Mouse (Mus musculus) hindbrain, postnatal 0 days (tissue): ENCODE results near the gene Zmpste24. TPM values are rescaled to one million over a fixed set of nuclear protein-coding genes. Genes with fewer than 3 reads are reported as not detected.

ENCODE experiments used
- ATAC-seq: fragments of 200-750 bp; cut with Nextera tagmentation; 2 replicates; pipeline ENCODE4 v1.8.0; 2017; ENCODE audit warnings: mild to moderate bottlenecking, moderate TSS enrichment, moderate library complexity
- DNase-seq: peaks from one replicate; pipeline ENCODE4 v3.0.0-alpha.2; 2015; ENCODE audit warnings: low spot score
- H3K27ac ChIP-seq: fragments of 300-500 bp; sonication (generic); 2 replicates; pipeline ENCODE4 v1.5.1; 2014; ENCODE audit warnings: mild to moderate bottlenecking
- H3K27me3 ChIP-seq: fragments of 300-500 bp; sonication (generic); 2 replicates; pipeline ENCODE4 v1.6.1; 2014; ENCODE audit warnings: low read length, mixed read lengths; ENCODE audit not compliant: insufficient read depth
- H3K36me3 ChIP-seq: fragments of 300-500 bp; sonication (generic); 2 replicates; pipeline ENCODE4 v1.6.1; 2014; ENCODE audit warnings: low read length, mixed read lengths; ENCODE audit not compliant: insufficient read depth
- H3K4me1 ChIP-seq: fragments of 300-500 bp; sonication (generic); 2 replicates; pipeline ENCODE4 v1.6.1; 2014; ENCODE audit warnings: antibody characterized with exemption, low read length, mixed read lengths; ENCODE audit not compliant: insufficient read depth
- H3K4me2 ChIP-seq: fragments of 300-500 bp; sonication (generic); 2 replicates; pipeline ENCODE4 v1.6.1; 2014; ENCODE audit warnings: low read depth, mild to moderate bottlenecking, low read length, moderate library complexity, mixed read lengths
- H3K4me3 ChIP-seq: fragments of 300-500 bp; sonication (generic); 2 replicates; pipeline ENCODE4 v1.5.1; 2014; ENCODE audit warnings: low read length
- H3K9ac ChIP-seq: fragments of 300-500 bp; sonication (generic); replicated peaks from 2 replicates; pipeline ENCODE4 v1.6.1; 2014; ENCODE audit warnings: mild to moderate bottlenecking, low read length, moderate library complexity, mixed read lengths
- H3K9me3 ChIP-seq: fragments of 300-500 bp; sonication (generic); 2 replicates; pipeline ENCODE4 v1.6.1; 2016; ENCODE audit warnings: low read length, mixed read lengths
- CTCF ChIP-seq: IDR thresholded peaks from 2 replicates; pipeline ENCODE4 v1.5.1; 2016; ENCODE audit warnings: antibody characterized with exemption, control low read depth, low read depth
- WGBS: fragments of 180-500 bp; shearing (Covaris S2); extraction: QIAGEN DNeasy Blood & Tissue Kit; methylation state at CpG from one replicate; pipeline ENCODE4 v1.1.7; 2014; 5-methylcytosine and 5-hydroxymethylcytosine counted together
- polyA plus RNA-seq: library from polyadenylated mRNA; unstranded; fragments of >200 nt; fragmentation: Nextera tagmentation; extraction: Ambion mirVana; gene quantifications from 2 replicates; pipeline ENCODE4 v1.2.1, GENCODE M21; 2015
- total RNA-seq: library from RNA; depleted of rRNA; stranded (reverse); fragments of >200 nt; gene quantifications from 2 replicates; pipeline ENCODE4 v1.2.3, GENCODE M21; 2014

Gene Zmpste24
- total and polyA plus RNA-seq, 2 experiments from 2014 or later, result 21.3 to 21.7 TPM

GRCm38 (mm10) chr4:121052454-121053323, 45.4 kb downstream of the Zmpste24 start:
- peak overlapping the region; percentile 29 for H3K4me3 ChIP-seq
- no peaks in the 10 kb centered on the region for H3K9me3 ChIP-seq
- H3K4me1 ChIP-seq, result no peaks in the 10 kb centered on the region
- no peaks in the 10 kb centered on the region for H3K27me3 ChIP-seq
- no peak overlapping the region for H3K27ac ChIP-seq
- DNase-seq, result peak; percentile 59
- WGBS, result 17% methylated on average over 35 of the region's 35 CpGs
- no peak for TF ChIP-seq CTCF
- H3K9ac ChIP-seq, result 0 out of 2 replicates have a peak overlapping the region, but pooled peaks have one; percentile 21
- no peaks in the 10 kb centered on the region for H3K36me3 ChIP-seq
- H3K4me2 ChIP-seq, result peak overlapping the region; percentile 49
- peak; percentile 82 for ATAC-seq

DNA sequence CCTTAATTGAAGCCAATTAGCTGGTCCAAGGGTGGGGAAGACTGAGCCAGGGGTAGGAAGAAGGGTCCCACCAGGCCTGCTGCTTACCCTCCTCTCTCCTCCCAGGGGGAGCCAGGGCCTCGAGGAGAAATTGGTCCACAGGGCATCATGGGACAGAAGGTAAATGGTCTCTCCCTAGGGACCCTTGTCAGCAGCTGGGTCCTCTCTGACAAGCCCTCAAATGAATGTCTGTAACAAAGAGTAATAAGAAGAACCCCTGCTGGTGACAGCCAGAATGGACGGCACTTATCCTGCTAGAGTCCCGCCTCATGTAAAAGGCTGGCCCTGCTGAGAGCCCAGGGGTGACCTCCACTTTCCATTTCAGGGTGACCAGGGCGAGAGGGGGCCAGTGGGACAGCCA, 46.2 kb downstream of the Zmpste24 start:
- TF ChIP-seq CTCF, result peak; percentile 28; the same call in 1 of the 2 replicates
- Histone ChIP-seq H3K27ac (no peak overlapping the region), H3K9ac (0 out of 2 replicates have a peak overlapping the region, but pooled peaks have one; percentile 21), H3K27me3 (no peaks in the 10 kb centered on the region), H3K36me3 (no peaks in the 10 kb centered on the region), H3K4me1 (no peaks in the 10 kb centered on the region), H3K9me3 (no peaks in the 10 kb centered on the region), H3K4me3 (no peak overlapping the region), H3K4me2 (peak overlapping the region; percentile 49)
- DNase-seq (no peak), ATAC-seq (0 out of 2 replicates have a peak, but pooled peaks have one; percentile 13)
- 28% methylated on average over 4 of the region's 4 CpGs for WGBS

- ATAC-seq, result no peak
- no peaks in the 10 kb centered on the region for H3K36me3 ChIP-seq
- DNase-seq, result no peak
- H3K4me2 ChIP-seq, result no peak overlapping the region
- peaks cover 5% of the 10 kb centered on the region; the same call in 1 of the 2 replicates for H3K4me1 ChIP-seq
- H3K4me3 ChIP-seq, result no peak overlapping the region
- no peaks in the 10 kb centered on the region for H3K27me3 ChIP-seq
- no peak for TF ChIP-seq CTCF
- WGBS, result 62% methylated on average over 3 of the region's 3 CpGs
- no peak overlapping the region for H3K9ac ChIP-seq
- no peaks in the 10 kb centered on the region for H3K9me3 ChIP-seq
- H3K27ac ChIP-seq, result no peak overlapping the region
Measured at GRCm38 (mm10) chr4:121042946-121043345, 55.1 kb downstream of the Zmpste24 start.

- Histone ChIP-seq H3K4me3 (no peak overlapping the region), H3K4me2 (no peak overlapping the region), H3K9ac (no peak overlapping the region), H3K27me3 (no peaks in the 10 kb centered on the region), H3K36me3 (no peaks in the 10 kb centered on the region), H3K27ac (peak overlapping the region; percentile 75; the same call in 1 of the 2 replicates), H3K9me3 (no peaks in the 10 kb centered on the region), H3K4me1 (peaks cover 5% of the 10 kb centered on the region; the same call in 1 of the 2 replicates)
- 39% methylated on average over 5 of the region's 5 CpGs for WGBS
- TF ChIP-seq CTCF, result no peak
- ATAC-seq (no peak), DNase-seq (no peak)
Measured at GRCm38 (mm10) chr4:121042472-121042871, 55.6 kb downstream of the Zmpste24 start.

DNA sequence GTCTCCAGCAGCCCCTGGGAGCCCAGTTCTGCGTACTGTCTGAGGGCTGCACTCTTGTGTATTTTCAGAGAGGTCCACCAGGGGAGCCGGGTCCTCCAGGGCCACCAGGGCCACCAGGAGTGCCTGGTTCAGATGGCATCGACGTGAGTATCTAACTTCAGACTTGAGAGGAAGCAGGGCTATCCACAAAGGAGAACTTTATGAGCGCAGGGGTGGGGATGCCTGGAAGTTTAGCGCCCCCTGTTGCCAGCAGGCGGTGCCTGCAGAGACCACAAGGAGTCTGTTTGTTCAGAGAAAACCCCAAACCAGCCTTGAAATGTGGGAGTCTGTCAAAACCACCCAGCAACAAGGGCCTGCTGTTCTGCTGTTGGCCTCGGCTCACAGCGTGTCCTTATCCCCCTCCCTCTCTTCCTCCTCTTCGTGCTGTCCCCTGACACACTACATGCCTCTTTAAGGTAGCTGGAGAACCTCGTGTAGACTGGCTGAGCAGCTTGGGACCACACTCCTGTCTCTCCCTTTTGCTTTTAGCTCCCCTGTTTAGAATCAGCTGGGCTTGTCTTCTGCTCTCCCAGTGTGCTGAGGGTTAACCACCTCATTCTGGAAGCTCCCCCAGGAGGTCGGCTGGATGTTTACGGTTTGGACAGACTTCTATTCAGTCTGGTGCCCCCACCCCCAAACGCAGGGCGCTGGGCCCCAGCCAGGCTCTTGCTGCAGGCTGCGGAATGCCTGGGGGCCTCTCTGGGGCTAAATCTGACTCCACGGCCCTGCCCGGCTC, 57.0 kb downstream of the Zmpste24 start:
- H3K9ac ChIP-seq, result 0 out of 2 replicates have a peak overlapping the region, but pooled peaks have one; percentile 4
- peak overlapping the region; percentile 75 for H3K27ac ChIP-seq
- WGBS, result 10% methylated on average over 18 of the region's 18 CpGs
- H3K4me3 ChIP-seq, result no peak overlapping the region
- ATAC-seq (peak; percentile 85), DNase-seq (peak; percentile 87)
- H3K4me1 ChIP-seq, result peaks cover 5% of the 10 kb centered on the region; the same call in 1 of the 2 replicates
- H3K36me3 ChIP-seq, result no peaks in the 10 kb centered on the region
- H3K4me2 ChIP-seq, result peak overlapping the region; percentile 63
- TF ChIP-seq CTCF, result peak; percentile 81
- no peaks in the 10 kb centered on the region for H3K27me3 ChIP-seq
- H3K9me3 ChIP-seq, result no peaks in the 10 kb centered on the region

- H3K27ac ChIP-seq, result peak overlapping the region; percentile 75; the same call in 1 of the 2 replicates
- peak overlapping the region; percentile 54; the same call in 1 of the 2 replicates for H3K9ac ChIP-seq
- 48% methylated on average over 14 of the region's 14 CpGs for WGBS
- no peaks in the 10 kb centered on the region for H3K9me3 ChIP-seq
- peaks cover 5% of the 10 kb centered on the region; the same call in 1 of the 2 replicates for H3K4me1 ChIP-seq
- no peaks in the 10 kb centered on the region for H3K27me3 ChIP-seq
- DNase-seq (no peak), ATAC-seq (no peak)
- H3K4me2 ChIP-seq, result peak overlapping the region; percentile 63
- peak overlapping the region; percentile 40 for H3K4me3 ChIP-seq
- no peak for TF ChIP-seq CTCF
- no peaks in the 10 kb centered on the region for H3K36me3 ChIP-seq
Measured at GRCm38 (mm10) chr4:121040323-121040722, 57.7 kb downstream of the Zmpste24 start.
